Mouse (Mus musculus) heart, embryonic 14.5 days (tissue): ENCODE measurements around the gene Grcc10. TPM values are rescaled to one million over a fixed set of nuclear protein-coding genes. Genes with fewer than 3 reads are reported as not detected.

Experiments
- ATAC-seq: fragments of 200-750 bp; cut with Nextera tagmentation; 2 replicates; pipeline ENCODE4 v1.8.0; 2017; ENCODE audit warnings: low read depth, moderate TSS enrichment; ENCODE audit not compliant: insufficient number of reproducible peaks, insufficient read depth, low FRiP score
- H3K27ac ChIP-seq, 2 experiments: fragments of 200-500 bp in 1 of 2; fragments of 300-500 bp in 1 of 2; sonication (generic) in 1 of 2; replicated peaks in 1 of 2; 2 replicates each; pipeline ENCODE4 v1.5.1; 2012 to 2014; ENCODE audit warnings: low read depth in 2 of 2, low read length in 2 of 2, control low read depth in 1 of 2, mild to moderate bottlenecking in 1 of 2, mixed read lengths in 1 of 2; ENCODE audit not compliant: control insufficient read depth in 1 of 2, insufficient read depth in 1 of 2
- H3K27me3 ChIP-seq: fragments of 300-500 bp; sonication (generic); 2 replicates; pipeline ENCODE4 v1.6.1; 2014; ENCODE audit warnings: mild to moderate bottlenecking, low read length, control low read depth; ENCODE audit not compliant: control insufficient read depth, insufficient read depth
- H3K36me3 ChIP-seq: fragments of 300-500 bp; sonication (generic); 2 replicates; pipeline ENCODE4 v1.6.1; 2014; ENCODE audit warnings: mild to moderate bottlenecking, control low read depth, low read length, mixed read lengths; ENCODE audit not compliant: control insufficient read depth, insufficient read depth
- H3K4me1 ChIP-seq, 2 experiments: fragments of 200-500 bp in 1 of 2; fragments of 300-500 bp in 1 of 2; sonication (generic) in 1 of 2; 2 replicates each; pipeline ENCODE4 v1.6.1; 2012 to 2014; ENCODE audit warnings: low read length in 2 of 2, control low read depth in 1 of 2, mixed read lengths in 1 of 2; ENCODE audit not compliant: control insufficient read depth in 2 of 2, insufficient read depth in 2 of 2
- H3K4me2 ChIP-seq: fragments of 300-500 bp; sonication (generic); 2 replicates; pipeline ENCODE4 v1.6.1; 2014; ENCODE audit warnings: mild to moderate bottlenecking, low read length
- H3K4me3 ChIP-seq, 2 experiments: fragments of 200-500 bp in 1 of 2; fragments of 300-500 bp in 1 of 2; sonication (generic) in 1 of 2; 2 replicates each; pipeline ENCODE4 v1.5.1; 2012 to 2014; ENCODE audit warnings: low read length in 2 of 2, mild to moderate bottlenecking in 2 of 2, control low read depth in 1 of 2, low read depth in 1 of 2, moderate library complexity in 1 of 2; ENCODE audit not compliant: control insufficient read depth in 1 of 2, insufficient read depth in 1 of 2
- H3K9ac ChIP-seq: fragments of 300-500 bp; sonication (generic); 2 replicates; pipeline ENCODE4 v1.6.1; 2014; ENCODE audit warnings: mild to moderate bottlenecking, low read length
- H3K9me3 ChIP-seq: fragments of 300-500 bp; sonication (generic); 2 replicates; pipeline ENCODE4 v1.6.1; 2016; ENCODE audit warnings: low read length, control low read depth; ENCODE audit not compliant: control insufficient read depth
- WGBS: fragments of 180-500 bp; shearing (Covaris S2); extraction: QIAGEN DNeasy Blood & Tissue Kit; methylation state at CpG from one replicate; pipeline ENCODE4 v1.1.7; 2014; 5-methylcytosine and 5-hydroxymethylcytosine counted together
- polyA plus RNA-seq: library from polyadenylated mRNA; unstranded; fragments of >200 nt; fragmentation: Nextera tagmentation; extraction: Ambion mirVana; gene quantifications from 2 replicates; pipeline ENCODE4 v1.2.1, GENCODE M21; 2014

Gene Grcc10
- polyA plus RNA-seq, 1 experiment from 2014 or later = 503 TPM

DNA sequence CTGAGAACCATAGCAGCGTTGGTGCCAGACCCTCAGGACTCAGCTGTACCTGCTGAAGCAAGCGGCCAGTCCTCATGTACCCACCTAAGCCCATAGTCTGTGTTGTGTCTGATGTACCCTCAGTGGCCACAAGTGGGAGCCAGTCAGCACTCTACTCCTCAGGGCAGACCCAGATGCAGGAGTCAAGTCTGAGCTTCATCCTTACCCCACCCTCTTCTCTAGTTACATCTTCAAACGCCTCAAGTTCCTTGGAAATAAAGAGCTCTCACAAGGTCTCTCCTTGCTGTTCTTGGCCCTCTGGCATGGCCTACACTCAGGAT lies 38.4 kb downstream of the Grcc10 start:
- H3K27me3 ChIP-seq = no peaks in the 10 kb centered on the region
- no peak overlapping the region for H3K27ac ChIP-seq
- peaks cover 2 to 7% of the 10 kb centered on the region in 2 experiments; a peak in 2 of 4 replicates for H3K4me1 ChIP-seq
- no peak overlapping the region for H3K9ac ChIP-seq
- 53% methylated on average over 3 of the region's 3 CpGs for WGBS
- no peak; the same call in 1 of the 2 replicates for ATAC-seq
- H3K4me3 ChIP-seq = no peak overlapping the region
- H3K36me3 ChIP-seq = peaks cover 90% of the 10 kb centered on the region
- no peak overlapping the region for H3K4me2 ChIP-seq
- H3K9me3 ChIP-seq = no peaks in the 10 kb centered on the region

DNA sequence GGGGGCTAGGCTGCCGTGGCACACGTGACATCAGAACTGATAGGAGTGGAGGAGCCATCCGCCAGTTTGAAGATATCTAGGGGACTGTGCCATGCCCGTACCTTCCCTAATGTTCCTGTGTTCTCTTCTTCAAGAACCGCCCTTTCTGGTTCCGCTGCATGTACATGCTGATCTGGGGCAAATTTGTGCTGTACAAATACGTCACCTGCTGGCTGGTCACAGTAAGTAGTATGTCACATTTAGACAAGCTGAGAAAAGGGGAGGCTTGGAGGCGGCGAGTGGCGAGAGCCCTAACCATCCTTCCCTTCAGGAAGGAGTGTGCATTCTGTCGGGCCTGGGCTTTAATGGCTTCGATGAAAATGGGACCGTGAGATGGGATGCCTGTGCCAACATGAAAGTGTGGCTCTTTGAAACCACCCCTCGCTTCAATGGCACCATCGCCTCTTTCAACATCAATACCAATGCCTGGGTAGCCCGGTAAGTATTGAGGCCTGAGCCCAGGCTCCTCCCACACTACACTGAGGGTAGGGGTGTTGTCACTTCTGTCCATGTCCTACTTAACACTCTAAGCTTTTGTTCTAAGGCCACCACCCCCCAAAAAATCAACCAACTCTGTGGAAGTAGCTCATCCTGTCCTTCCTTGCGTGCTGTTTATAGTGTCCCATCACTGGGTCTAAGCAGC lies 38.9 kb downstream of the Grcc10 start:
- Histone ChIP-seq H3K27ac (no peak overlapping the region), H3K9ac (no peak overlapping the region), H3K36me3 (peaks cover 85% of the 10 kb centered on the region), H3K4me2 (no peak overlapping the region), H3K4me3 (no peak overlapping the region), H3K27me3 (no peaks in the 10 kb centered on the region), H3K9me3 (no peaks in the 10 kb centered on the region), H3K4me1 (peaks cover 2 to 7% of the 10 kb centered on the region in 2 experiments; a peak in 2 of 4 replicates)
- ATAC-seq = no peak
- 92% methylated on average over 17 of the region's 17 CpGs for WGBS

DNA sequence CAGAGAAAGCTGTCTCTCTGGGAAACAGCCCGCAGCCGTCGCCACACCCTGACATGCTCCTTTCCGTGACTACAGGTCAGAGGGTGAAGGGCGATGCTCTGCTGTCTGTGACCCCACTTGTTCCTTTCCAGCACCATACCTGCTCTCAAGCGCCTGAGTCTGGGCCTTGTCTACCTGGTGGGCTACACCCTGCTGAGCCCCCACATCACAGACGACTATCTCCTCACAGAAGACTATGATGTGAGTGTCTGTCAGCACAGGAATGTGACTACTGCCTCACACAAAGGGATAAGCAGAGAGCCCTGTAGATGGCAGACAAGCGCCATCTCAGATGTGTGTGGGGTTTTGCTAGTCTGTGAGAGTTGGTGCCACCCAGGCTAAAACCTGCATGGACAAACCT lies 39.8 kb downstream of the Grcc10 start:
- Histone ChIP-seq H3K4me3 (no peak overlapping the region), H3K9ac (no peak overlapping the region), H3K4me2 (no peak overlapping the region), H3K27ac (no peak overlapping the region), H3K9me3 (no peaks in the 10 kb centered on the region), H3K36me3 (peaks cover 77% of the 10 kb centered on the region), H3K27me3 (no peaks in the 10 kb centered on the region), H3K4me1 (peaks cover 2 to 3% of the 10 kb centered on the region in 2 experiments; a peak in 2 of 4 replicates)
- WGBS = 69% methylated on average over 8 of the region's 8 CpGs
- ATAC-seq = no peak

DNA sequence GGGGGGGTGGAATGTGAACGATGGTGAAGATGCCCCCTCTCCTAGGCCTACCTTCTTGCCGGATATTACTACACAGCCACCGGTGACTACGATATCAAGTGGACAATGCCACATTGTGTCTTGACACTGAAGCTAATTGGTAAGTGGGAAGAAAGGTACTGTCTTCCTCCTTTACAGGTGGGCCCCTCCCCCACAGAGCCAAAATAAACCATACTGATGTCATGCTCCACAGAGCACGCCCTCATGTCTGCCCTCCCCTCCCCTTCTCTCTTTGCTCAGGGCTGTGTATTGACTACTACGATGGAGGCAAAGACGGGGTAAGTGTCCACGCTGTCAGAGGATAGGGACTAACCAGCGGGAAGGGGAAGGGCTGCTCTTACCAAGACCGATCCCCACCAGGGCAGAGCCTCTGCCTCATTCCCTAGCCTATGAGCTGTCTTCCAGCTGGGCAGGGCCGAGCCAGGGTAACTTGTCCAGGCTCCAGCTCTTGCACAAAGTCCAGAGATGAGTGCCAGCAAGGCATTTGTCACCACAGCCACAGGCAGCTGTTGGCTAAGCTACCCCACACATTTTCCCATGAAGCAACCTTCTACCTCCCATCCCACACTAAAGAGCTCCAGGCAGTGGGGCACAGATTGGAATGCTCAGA lies 41.1 kb downstream of the Grcc10 start:
- Histone ChIP-seq H3K4me2 (no peak overlapping the region), H3K36me3 (peaks cover 65% of the 10 kb centered on the region), H3K4me1 (peaks cover 0 to 2% of the 10 kb centered on the region in 2 experiments; a peak in 2 of 4 replicates), H3K27ac (0 out of 4 replicates have a peak overlapping the region, but pooled peaks of 1 of the 2 experiments have one; percentile 35), H3K27me3 (no peaks in the 10 kb centered on the region), H3K9me3 (no peaks in the 10 kb centered on the region), H3K9ac (no peak overlapping the region), H3K4me3 (no peak overlapping the region)
- 66% methylated on average over 11 of the region's 11 CpGs for WGBS
- 0 out of 2 replicates have a peak, but pooled peaks have one; percentile 19 for ATAC-seq

GRCm38 (mm10) chr6:124699366-124699765 lies 41.8 kb downstream of the Grcc10 start:
- Histone ChIP-seq H3K27me3 (no peaks in the 10 kb centered on the region), H3K4me1 (peaks cover 5 to 6% of the 10 kb centered on the region in 2 experiments), H3K4me2 (no peak overlapping the region), H3K27ac (no peak overlapping the region), H3K4me3 (no peak overlapping the region), H3K36me3 (peaks cover 58% of the 10 kb centered on the region), H3K9ac (no peak overlapping the region), H3K9me3 (no peaks in the 10 kb centered on the region)
- no peak for ATAC-seq
- WGBS = 83% methylated on average over 4 of the region's 4 CpGs

GRCm38 (mm10) chr6:124698751-124699150 lies 42.4 kb downstream of the Grcc10 start:
- H3K27me3 ChIP-seq = no peaks in the 10 kb centered on the region
- H3K4me1 ChIP-seq = peaks cover 12% of the 10 kb centered on the region in 2 experiments
- no peak overlapping the region for H3K9ac ChIP-seq
- H3K9me3 ChIP-seq = no peaks in the 10 kb centered on the region
- peaks cover 51% of the 10 kb centered on the region for H3K36me3 ChIP-seq
- ATAC-seq = no peak
- 79% methylated on average over 6 of the region's 6 CpGs for WGBS
- no peak overlapping the region for H3K4me3 ChIP-seq
- no peak overlapping the region for H3K4me2 ChIP-seq
- H3K27ac ChIP-seq = no peak overlapping the region

DNA sequence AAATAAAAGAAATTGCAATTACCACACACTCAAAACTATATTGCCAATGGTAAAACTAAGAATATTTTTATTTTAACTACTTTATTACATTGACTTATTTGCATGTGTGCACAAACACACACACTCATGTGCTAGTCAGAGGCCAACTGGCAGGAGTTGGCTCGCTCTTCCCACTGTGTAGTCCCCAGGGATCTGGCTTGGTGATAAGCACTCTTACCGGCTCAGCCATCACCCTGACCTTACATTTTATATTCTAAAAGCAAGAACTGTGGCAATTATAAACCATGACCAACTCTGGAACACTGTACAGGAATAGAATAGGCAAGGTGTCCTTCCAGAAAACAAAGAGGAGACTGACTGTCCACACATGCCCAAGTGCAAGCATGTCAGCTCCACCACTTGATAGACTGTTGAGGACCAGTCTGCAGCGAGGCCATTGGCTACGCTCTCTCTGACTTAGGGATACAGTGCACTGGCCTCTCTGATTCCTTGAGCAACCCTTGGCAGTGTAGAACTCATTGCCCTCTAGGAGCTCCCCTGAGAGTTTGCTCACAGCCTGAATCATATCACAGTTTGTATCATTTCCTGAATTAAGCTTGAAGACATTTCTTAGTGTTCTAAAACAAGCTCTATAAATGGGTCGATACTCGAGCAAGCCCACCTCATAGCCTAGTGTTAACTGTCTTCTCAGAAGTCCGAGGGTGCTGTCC lies 44.6 kb downstream of the Grcc10 start:
- no peak overlapping the region for H3K27ac ChIP-seq
- peaks cover 30% of the 10 kb centered on the region for H3K36me3 ChIP-seq
- no peak overlapping the region for H3K4me2 ChIP-seq
- no peaks in the 10 kb centered on the region for H3K9me3 ChIP-seq
- WGBS = 83% methylated on average over 7 of the region's 7 CpGs
- no peak overlapping the region for H3K4me3 ChIP-seq
- no peaks in the 10 kb centered on the region for H3K27me3 ChIP-seq
- no peak for ATAC-seq
- no peak overlapping the region for H3K9ac ChIP-seq
- peaks cover 14 to 20% of the 10 kb centered on the region in 2 experiments for H3K4me1 ChIP-seq
